Mouse (Mus musculus): Measurements from ENCODE around the gene Opcml. TPM values are rescaled to one million over a fixed set of nuclear protein-coding genes. Genes with fewer than 3 reads are reported as not detected.

The Opcml gene
- polyA plus RNA-seq, 1 experiment = not detected

DNA sequence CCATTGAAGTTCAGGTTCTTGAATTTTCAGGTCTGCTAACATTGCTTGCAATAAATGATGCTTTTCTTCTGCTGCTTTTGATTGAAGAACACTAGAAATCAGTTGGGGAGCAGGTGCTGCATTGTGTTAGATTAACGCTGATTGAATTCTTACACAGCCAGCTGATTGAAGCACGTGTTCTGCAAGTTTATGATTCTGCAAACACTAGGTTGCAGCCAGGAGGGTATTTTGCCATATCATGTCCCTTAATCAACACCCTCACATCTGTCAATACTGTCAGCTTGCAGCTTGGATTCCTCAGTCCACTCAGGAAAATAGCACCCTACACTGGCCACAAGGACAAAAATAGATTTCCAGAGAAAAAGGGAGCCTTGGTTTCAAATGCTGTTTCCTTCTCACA, 853.5 kb downstream of the Opcml start:
- Histone ChIP-seq H3K4me3 (no peak overlapping the region), H3ac (ENCODE audit: control insufficient read depth, insufficient read length) (no peak overlapping the region), H3K27me3 (ENCODE audit: control insufficient read depth, insufficient read depth, insufficient read length) (no peaks in the 10 kb centered on the region), H3K4me2 (ENCODE audit: low read depth) (no peak overlapping the region), H3K79me2 (ENCODE audit: control insufficient read depth, insufficient read depth) (no peaks in the 10 kb centered on the region), H3K36me3 (ENCODE audit: control insufficient read depth, insufficient read depth) (no peaks in the 10 kb centered on the region)
- TF ChIP-seq USF1 (IDR thresholded peaks at IDR 0.05; ENCODE audit: low read depth) (no peak), TCF12 (IDR thresholded peaks at IDR 0.05; ENCODE audit: insufficient read depth, poor library complexity, severe bottlenecking) (no peak), REST (IDR thresholded peaks at IDR 0.05; ENCODE audit: insufficient read depth, insufficient read length) (no peak), TCF3 (IDR thresholded peaks at IDR 0.05; ENCODE audit: insufficient read length, low read depth) (no peak), POLR2AphosphoS2 (IDR thresholded peaks at IDR 0.05; ENCODE audit: insufficient read length, low read depth) (no peak), POLR2A (IDR thresholded peaks at IDR 0.05; ENCODE audit: insufficient read length, low read depth) (no peak), E2F4 (IDR thresholded peaks at IDR 0.05; ENCODE audit: insufficient read depth) (no peak), SRF (IDR thresholded peaks at IDR 0.05; ENCODE audit: control insufficient read depth, insufficient read length, low read depth) (no peak), CEBPB (IDR thresholded peaks at IDR 0.05; ENCODE audit: insufficient read depth, poor library complexity, severe bottlenecking) (no peak), MAX (IDR thresholded peaks at IDR 0.05; ENCODE audit: low read depth) (no peak)

DNA sequence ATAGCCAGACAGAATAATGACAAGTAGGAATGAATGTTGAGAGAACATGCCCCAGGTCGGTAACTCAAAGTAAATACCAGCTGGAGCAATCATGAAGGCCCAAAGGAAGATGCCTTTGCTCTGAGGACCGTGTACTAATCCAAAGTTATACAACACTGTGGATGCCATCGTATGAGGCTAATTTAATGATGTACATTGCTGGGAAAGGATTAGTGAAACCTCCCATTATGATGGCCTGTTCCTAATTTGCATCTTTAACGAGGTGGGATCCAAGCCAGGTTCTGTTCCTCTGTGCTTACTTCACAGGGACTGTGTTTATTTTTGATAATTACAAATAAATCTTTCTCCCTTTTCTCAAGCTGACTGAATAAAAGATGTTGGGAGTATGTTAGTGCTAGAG, 859.5 kb downstream of the Opcml start:
- Histone ChIP-seq H3K4me2 (ENCODE audit: low read depth) (no peak overlapping the region), H3K27me3 (ENCODE audit: control insufficient read depth, insufficient read depth, insufficient read length) (no peaks in the 10 kb centered on the region), H3ac (ENCODE audit: control insufficient read depth, insufficient read length) (no peak overlapping the region), H3K4me3 (no peak overlapping the region), H3K79me2 (ENCODE audit: control insufficient read depth, insufficient read depth) (no peaks in the 10 kb centered on the region), H3K36me3 (ENCODE audit: control insufficient read depth, insufficient read depth) (no peaks in the 10 kb centered on the region)
- TF ChIP-seq MYOG (IDR thresholded peaks at IDR 0.05; ENCODE audit: control insufficient read depth in 1 of 3, insufficient read depth in 1 of 3, insufficient read length in 2 of 3, low read depth in 2 of 3) (no peak), E2F4 (IDR thresholded peaks at IDR 0.05; ENCODE audit: insufficient read depth) (no peak), POLR2A (IDR thresholded peaks at IDR 0.05; ENCODE audit: insufficient read length, low read depth) (no peak), USF1 (IDR thresholded peaks at IDR 0.05; ENCODE audit: low read depth) (no peak), POLR2AphosphoS2 (IDR thresholded peaks at IDR 0.05; ENCODE audit: insufficient read length, low read depth) (no peak), MAX (IDR thresholded peaks at IDR 0.05; ENCODE audit: low read depth) (no peak), TCF3 (IDR thresholded peaks at IDR 0.05; ENCODE audit: insufficient read length, low read depth) (no peak), TCF12 (IDR thresholded peaks at IDR 0.05; ENCODE audit: insufficient read depth, poor library complexity, severe bottlenecking) (no peak), CEBPB (IDR thresholded peaks at IDR 0.05; ENCODE audit: insufficient read depth, poor library complexity, severe bottlenecking) (no peak), SRF (IDR thresholded peaks at IDR 0.05; ENCODE audit: control insufficient read depth, insufficient read length, low read depth) (no peak), REST (IDR thresholded peaks at IDR 0.05; ENCODE audit: insufficient read depth, insufficient read length) (no peak)

DNA sequence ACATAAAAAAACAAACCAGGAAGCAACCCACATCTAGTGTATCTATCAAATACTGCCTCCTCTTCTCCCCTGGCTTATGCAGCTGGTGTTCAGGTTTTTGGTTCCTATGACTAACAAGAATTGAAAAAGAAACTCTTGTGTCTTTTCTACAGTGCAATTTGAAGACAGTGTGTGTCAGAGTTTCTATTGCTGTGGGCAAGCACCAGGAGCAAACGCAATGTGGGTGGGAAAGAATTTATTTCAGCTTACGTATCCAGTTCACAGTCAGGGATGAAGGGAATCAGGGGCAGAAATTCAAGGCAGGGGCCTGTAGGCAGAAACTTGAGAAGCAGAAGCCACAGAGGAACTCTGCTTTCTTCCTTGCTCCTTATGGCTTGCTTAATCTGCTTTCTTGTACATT, 869.4 kb downstream of the Opcml start:
- H3K4me3 ChIP-seq = no peak overlapping the region
- no peaks in the 10 kb centered on the region for H3K79me2 ChIP-seq (ENCODE audit: control insufficient read depth, insufficient read depth)
- no peak for TF ChIP-seq TCF3 (IDR thresholded peaks at IDR 0.05; ENCODE audit: insufficient read length, low read depth)
- no peak for TF ChIP-seq USF1 (IDR thresholded peaks at IDR 0.05; ENCODE audit: low read depth)
- no peak for TF ChIP-seq MYOG (IDR thresholded peaks at IDR 0.05; ENCODE audit: control insufficient read depth in 1 of 3, insufficient read depth in 1 of 3, insufficient read length in 2 of 3, low read depth in 2 of 3)
- TF ChIP-seq CEBPB (IDR thresholded peaks at IDR 0.05; ENCODE audit: insufficient read depth, poor library complexity, severe bottlenecking) = no peak
- TF ChIP-seq REST (IDR thresholded peaks at IDR 0.05; ENCODE audit: insufficient read depth, insufficient read length) = no peak
- TF ChIP-seq MAX (IDR thresholded peaks at IDR 0.05; ENCODE audit: low read depth) = no peak
- TF ChIP-seq POLR2AphosphoS2 (IDR thresholded peaks at IDR 0.05; ENCODE audit: insufficient read length, low read depth) = no peak
- no peak for TF ChIP-seq SRF (IDR thresholded peaks at IDR 0.05; ENCODE audit: control insufficient read depth, insufficient read length, low read depth)
- no peak for TF ChIP-seq POLR2A (IDR thresholded peaks at IDR 0.05; ENCODE audit: insufficient read length, low read depth)
- no peak for TF ChIP-seq E2F4 (IDR thresholded peaks at IDR 0.05; ENCODE audit: insufficient read depth)
- no peak for TF ChIP-seq TCF12 (IDR thresholded peaks at IDR 0.05; ENCODE audit: insufficient read depth, poor library complexity, severe bottlenecking)
- TF ChIP-seq MYOD1 (IDR thresholded peaks at IDR 0.05; ENCODE audit: control insufficient read depth in 1 of 3, insufficient read length in 2 of 3, low read depth in 2 of 3) = no peak
- no peak overlapping the region for H3K4me2 ChIP-seq (ENCODE audit: low read depth)
- H3K27me3 ChIP-seq (ENCODE audit: control insufficient read depth, insufficient read depth, insufficient read length) = no peaks in the 10 kb centered on the region
- no peaks in the 10 kb centered on the region for H3K36me3 ChIP-seq (ENCODE audit: control insufficient read depth, insufficient read depth)
- no peak overlapping the region for H3ac ChIP-seq (ENCODE audit: control insufficient read depth, insufficient read length)

DNA sequence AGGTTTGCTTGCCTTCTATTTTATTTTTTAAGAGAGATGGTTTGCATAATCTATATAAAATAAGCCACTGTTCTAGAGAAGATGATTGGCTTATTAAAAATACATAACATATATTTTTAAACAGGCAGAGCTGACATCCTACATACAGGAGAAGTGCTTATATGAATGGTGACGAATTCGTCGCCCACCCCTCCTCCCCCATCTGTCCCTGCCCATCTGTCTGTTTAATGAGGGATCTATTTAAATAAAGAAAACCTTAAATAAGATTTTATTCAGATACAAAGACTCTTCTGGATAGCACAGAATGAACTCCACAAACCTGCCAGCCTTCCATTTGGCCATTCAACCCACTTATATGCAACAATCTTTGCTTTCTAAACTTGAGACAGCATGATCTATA, 872.3 kb downstream of the Opcml start:
- TF ChIP-seq POLR2AphosphoS2 (IDR thresholded peaks at IDR 0.05; ENCODE audit: insufficient read length, low read depth) = no peak
- no peak for TF ChIP-seq MAX (IDR thresholded peaks at IDR 0.05; ENCODE audit: low read depth)
- TF ChIP-seq TCF3 (IDR thresholded peaks at IDR 0.05; ENCODE audit: insufficient read length, low read depth) = no peak
- no peak for TF ChIP-seq POLR2A (IDR thresholded peaks at IDR 0.05; ENCODE audit: insufficient read length, low read depth)
- TF ChIP-seq CEBPB (IDR thresholded peaks at IDR 0.05; ENCODE audit: insufficient read depth, poor library complexity, severe bottlenecking) = no peak
- no peak for TF ChIP-seq MYOG (IDR thresholded peaks at IDR 0.05; ENCODE audit: control insufficient read depth in 1 of 3, insufficient read depth in 1 of 3, insufficient read length in 2 of 3, low read depth in 2 of 3)
- no peak for TF ChIP-seq REST (IDR thresholded peaks at IDR 0.05; ENCODE audit: insufficient read depth, insufficient read length)
- TF ChIP-seq E2F4 (IDR thresholded peaks at IDR 0.05; ENCODE audit: insufficient read depth) = no peak
- no peak for TF ChIP-seq TCF12 (IDR thresholded peaks at IDR 0.05; ENCODE audit: insufficient read depth, poor library complexity, severe bottlenecking)
- TF ChIP-seq SRF (IDR thresholded peaks at IDR 0.05; ENCODE audit: control insufficient read depth, insufficient read length, low read depth) = no peak
- no peak for TF ChIP-seq MYOD1 (IDR thresholded peaks at IDR 0.05; ENCODE audit: control insufficient read depth in 1 of 3, insufficient read length in 2 of 3, low read depth in 2 of 3)
- TF ChIP-seq USF1 (IDR thresholded peaks at IDR 0.05; ENCODE audit: low read depth) = no peak
- H3ac ChIP-seq (ENCODE audit: control insufficient read depth, insufficient read length) = no peak overlapping the region
- H3K27me3 ChIP-seq (ENCODE audit: control insufficient read depth, insufficient read depth, insufficient read length) = no peaks in the 10 kb centered on the region
- no peaks in the 10 kb centered on the region for H3K79me2 ChIP-seq (ENCODE audit: control insufficient read depth, insufficient read depth)
- H3K4me2 ChIP-seq (ENCODE audit: low read depth) = no peak overlapping the region
- no peaks in the 10 kb centered on the region for H3K36me3 ChIP-seq (ENCODE audit: control insufficient read depth, insufficient read depth)
- H3K4me3 ChIP-seq = no peak overlapping the region
